Mouse (Mus musculus) bone marrow macrophage, adult 2 months (primary cell): ENCODE data around the gene Tlr12.

Experiments used
- CTCF ChIP-seq: IDR thresholded peaks from 2 replicates; pipeline ENCODE4 v1.5.1; 2012; ENCODE audit warnings: low read depth, mild to moderate bottlenecking, low read length, moderate library complexity
- POLR2A ChIP-seq: IDR thresholded peaks from 2 replicates; pipeline ENCODE4 v1.6.1; 2012; ENCODE audit warnings: mild to moderate bottlenecking, low read depth, low read length, borderline replicate concordance

- no peak for TF ChIP-seq CTCF
- no peak for TF ChIP-seq POLR2A
These were observed 37.0 kb upstream of the Tlr12 start for GRCm38 (mm10) chr4:128655446-128655845.
